Mouse (Mus musculus) limb, embryonic 14.5 days (tissue): ENCODE data around the gene Lmln. TPM values are rescaled to one million over a fixed set of nuclear protein-coding genes. Genes with fewer than 3 reads are reported as not detected.

Experiments used
- ATAC-seq: fragments of 200-750 bp; cut with Nextera tagmentation; 2 replicates; pipeline ENCODE4 v1.8.0; 2017; ENCODE audit warnings: low read depth, moderate number of reproducible peaks, moderate TSS enrichment; ENCODE audit not compliant: low FRiP score
- DNase-seq: peaks from one replicate; pipeline ENCODE4 v3.0.0-alpha.2; 2015; ENCODE audit warnings: low spot score
- H3K27ac ChIP-seq: fragments of 300-500 bp; sonication (generic); replicated peaks from 2 replicates; pipeline ENCODE4 v1.5.1; 2014; ENCODE audit warnings: low read depth, mild to moderate bottlenecking, low read length, moderate library complexity, mixed read lengths
- H3K27me3 ChIP-seq: fragments of 300-500 bp; sonication (generic); 2 replicates; pipeline ENCODE4 v1.6.1; 2014; ENCODE audit warnings: low read length, mixed read lengths; ENCODE audit not compliant: control insufficient read depth, insufficient read depth
- H3K36me3 ChIP-seq: fragments of 300-500 bp; sonication (generic); 2 replicates; pipeline ENCODE4 v1.6.1; 2014; ENCODE audit warnings: mild to moderate bottlenecking, low read length, moderate library complexity, mixed read lengths; ENCODE audit not compliant: control insufficient read depth, insufficient read depth
- H3K4me1 ChIP-seq: fragments of 300-500 bp; sonication (generic); 2 replicates; pipeline ENCODE4 v1.6.1; 2014; ENCODE audit warnings: antibody characterized with exemption, low read length, mixed read lengths; ENCODE audit not compliant: control insufficient read depth, insufficient read depth
- H3K4me2 ChIP-seq: fragments of 300-500 bp; sonication (generic); replicated peaks from 2 replicates; pipeline ENCODE4 v1.6.1; 2014; ENCODE audit warnings: low read depth, mild to moderate bottlenecking, low read length, moderate library complexity; ENCODE audit not compliant: severe bottlenecking
- H3K4me3 ChIP-seq: fragments of 300-500 bp; sonication (generic); replicated peaks from 2 replicates; pipeline ENCODE4 v1.5.1; 2014; ENCODE audit warnings: low read length
- H3K9ac ChIP-seq: fragments of 300-500 bp; sonication (generic); 2 replicates; pipeline ENCODE4 v1.6.1; 2014; ENCODE audit warnings: mild to moderate bottlenecking, low read depth, low read length, moderate library complexity; ENCODE audit not compliant: severe bottlenecking
- H3K9me3 ChIP-seq: fragments of 300-500 bp; sonication (generic); 2 replicates; pipeline ENCODE4 v1.6.1; 2016; ENCODE audit warnings: low read length; ENCODE audit not compliant: control insufficient read depth
- POLR2A ChIP-seq: fragments of 200-500 bp; IDR thresholded peaks from 2 replicates; pipeline ENCODE4 v1.8.0; 2012; ENCODE audit warnings: inconsistent platforms, mild to moderate bottlenecking, moderate library complexity, borderline replicate concordance; ENCODE audit not compliant: insufficient read depth, insufficient read length; ENCODE audit errors: extremely low read depth
- WGBS: fragments of 180-500 bp; shearing (Covaris S2); extraction: QIAGEN DNeasy Blood & Tissue Kit; methylation state at CpG from one replicate; pipeline ENCODE4 v1.1.7; 2014; 5-methylcytosine and 5-hydroxymethylcytosine counted together
- polyA plus RNA-seq, 2 experiments: library from polyadenylated mRNA; depleted of rRNA in 1 of 2; stranded (reverse) in 1 of 2; unstranded in 1 of 2; fragments of >200 nt; fragmentation: Nextera tagmentation in 1 of 2; extraction: Ambion mirVana in 1 of 2; gene quantifications; 2 replicates each; pipeline versions ENCODE4 v1.2.1 to v1.2.3; 2012 to 2014

Lmln gene
- polyA plus RNA-seq, 2 experiments = 1.9 to 3.6 TPM

DNA sequence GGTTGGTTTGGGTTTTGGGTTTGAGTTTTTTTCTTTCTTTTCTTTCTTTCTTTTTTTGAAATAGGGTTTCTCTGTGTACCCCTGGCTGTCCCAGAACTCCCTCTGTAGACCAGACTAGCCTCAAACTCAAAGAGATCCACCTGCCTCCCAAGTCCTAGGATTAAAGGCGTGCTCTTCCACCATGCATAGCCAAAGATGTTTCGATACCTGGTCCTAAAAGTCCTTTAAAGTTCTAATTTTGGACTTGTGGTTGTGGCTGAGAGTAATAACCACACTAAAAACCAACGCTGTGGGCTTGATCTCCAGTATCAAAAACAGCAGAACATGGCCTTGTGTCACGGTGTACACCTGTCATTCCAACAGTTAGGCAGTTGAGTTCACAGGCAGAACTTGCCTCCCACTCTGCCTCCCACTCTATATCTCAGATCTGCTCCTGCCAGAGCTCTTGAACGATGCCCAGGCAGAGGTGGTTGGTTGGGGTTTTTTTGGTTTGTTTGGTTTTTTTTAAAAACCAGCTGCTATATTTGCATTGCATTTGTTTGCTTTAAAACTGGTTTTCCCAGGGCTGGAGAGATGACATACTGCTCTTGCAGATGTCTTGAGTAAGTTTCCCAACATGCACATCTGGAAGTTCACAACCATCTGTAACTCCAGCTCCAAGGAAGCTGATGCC, 44.5 kb upstream of the Lmln start:
- Histone ChIP-seq H3K36me3 (peaks cover 23% of the 10 kb centered on the region), H3K4me2 (no peak overlapping the region), H3K27ac (no peak overlapping the region), H3K27me3 (no peaks in the 10 kb centered on the region), H3K4me3 (no peak overlapping the region), H3K9ac (no peak overlapping the region), H3K9me3 (no peaks in the 10 kb centered on the region), H3K4me1 (no peaks in the 10 kb centered on the region)
- ATAC-seq (no peak), DNase-seq (no peak)
- WGBS = 87% methylated on average over 5 of the region's 5 CpGs
- TF ChIP-seq POLR2A = no peak

DNA sequence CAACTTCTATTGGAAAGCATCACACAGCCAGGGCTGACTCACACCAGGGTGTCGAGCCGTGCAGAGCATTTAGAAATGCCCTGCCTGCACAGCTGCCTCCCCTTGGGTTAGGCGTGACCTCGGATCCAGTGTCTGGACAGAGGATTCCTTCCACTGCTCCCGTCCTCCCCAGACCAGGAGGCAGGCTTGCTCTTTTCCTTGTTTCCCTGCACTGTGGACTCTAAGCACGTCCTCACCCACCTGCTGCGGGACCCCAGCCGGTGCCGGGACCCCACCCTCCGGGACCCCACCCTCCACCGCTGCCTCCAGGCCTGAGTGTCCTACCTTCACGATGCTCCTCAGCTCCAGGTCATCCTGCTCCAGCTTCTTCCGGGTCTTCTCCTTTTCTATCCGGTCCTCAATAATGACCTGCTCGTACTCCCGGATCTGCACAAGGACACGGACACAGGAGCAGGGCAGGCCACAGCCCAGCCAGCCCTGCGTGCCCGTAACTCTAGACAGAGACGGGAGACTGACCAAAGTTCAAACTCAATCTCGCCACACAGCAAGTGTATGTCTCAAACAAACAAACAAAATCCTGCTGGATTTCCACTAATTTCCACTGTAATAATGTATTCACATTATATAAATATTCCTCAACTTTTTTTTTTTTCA, 43.1 kb upstream of the Lmln start:
- H3K4me2 ChIP-seq = no peak overlapping the region
- no peak overlapping the region for H3K4me3 ChIP-seq
- DNase-seq = no peak
- H3K9ac ChIP-seq = no peak overlapping the region
- WGBS = 71% methylated on average over 21 of the region's 21 CpGs
- TF ChIP-seq POLR2A = no peak
- H3K27me3 ChIP-seq = no peaks in the 10 kb centered on the region
- no peak overlapping the region for H3K27ac ChIP-seq
- ATAC-seq = no peak
- peaks cover 9% of the 10 kb centered on the region for H3K36me3 ChIP-seq
- H3K9me3 ChIP-seq = no peaks in the 10 kb centered on the region
- H3K4me1 ChIP-seq = no peaks in the 10 kb centered on the region

DNA sequence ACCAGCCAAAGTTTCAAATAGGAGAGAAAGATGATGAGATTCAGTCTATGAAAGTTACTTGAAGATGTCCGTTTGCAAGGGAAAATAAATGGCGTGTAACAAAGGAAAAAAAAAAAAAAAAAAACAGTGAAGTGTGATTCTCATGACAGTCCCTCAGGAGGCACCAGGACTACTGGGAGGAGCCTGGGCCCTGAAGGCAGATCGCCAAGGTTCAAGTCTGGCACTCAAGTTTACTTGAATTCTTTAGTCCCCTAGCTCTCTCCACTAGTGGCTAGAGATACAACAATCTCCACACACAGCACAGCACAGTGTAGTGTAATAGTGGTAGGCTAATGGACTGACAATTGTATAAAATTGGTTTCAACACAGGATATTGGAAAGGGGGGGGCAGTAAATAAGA, 40.9 kb upstream of the Lmln start:
- no peak for ATAC-seq

DNA sequence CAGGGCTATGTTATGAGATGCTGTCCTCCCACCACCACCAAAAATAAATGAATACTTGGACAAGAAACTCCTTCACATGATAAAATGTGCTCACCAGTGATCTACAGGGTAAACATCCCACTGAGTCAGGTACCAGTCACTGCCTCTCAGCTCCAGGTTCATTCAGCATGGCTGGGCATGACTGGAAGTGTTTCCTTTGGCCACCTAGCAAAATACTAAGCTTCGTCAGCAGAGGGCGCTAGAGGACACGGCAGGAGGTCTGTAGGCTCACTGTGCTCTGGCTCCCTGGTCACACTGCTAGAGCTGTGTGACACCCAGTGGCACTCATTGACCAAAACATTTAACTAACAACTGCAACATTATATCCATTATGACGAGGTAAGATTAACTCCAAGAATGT, 38.6 kb upstream of the Lmln start:
- no peak overlapping the region for H3K4me2 ChIP-seq
- no peak overlapping the region for H3K27ac ChIP-seq
- no peaks in the 10 kb centered on the region for H3K9me3 ChIP-seq
- no peak overlapping the region for H3K9ac ChIP-seq
- no peak overlapping the region for H3K4me3 ChIP-seq
- 5% methylated on average over 4 of the region's 4 CpGs for WGBS
- peak; percentile 75 for DNase-seq
- no peaks in the 10 kb centered on the region for H3K27me3 ChIP-seq
- no peak for TF ChIP-seq POLR2A
- peak; percentile 21; the same call in 1 of the 2 replicates for ATAC-seq
- H3K4me1 ChIP-seq = no peaks in the 10 kb centered on the region
- H3K36me3 ChIP-seq = no peaks in the 10 kb centered on the region

More for the DNA sequence above, 40.9 kb upstream of the Lmln start:
- Histone ChIP-seq H3K9ac (no peak overlapping the region), H3K4me1 (no peaks in the 10 kb centered on the region), H3K4me3 (no peak overlapping the region), H3K4me2 (no peak overlapping the region), H3K27ac (no peak overlapping the region), H3K36me3 (peaks cover 8% of the 10 kb centered on the region; the same call in 1 of the 2 replicates), H3K27me3 (no peaks in the 10 kb centered on the region), H3K9me3 (no peaks in the 10 kb centered on the region)
- no peak for DNase-seq
- TF ChIP-seq POLR2A = no peak
- 69% methylated on average over 3 of the region's 3 CpGs for WGBS

DNA sequence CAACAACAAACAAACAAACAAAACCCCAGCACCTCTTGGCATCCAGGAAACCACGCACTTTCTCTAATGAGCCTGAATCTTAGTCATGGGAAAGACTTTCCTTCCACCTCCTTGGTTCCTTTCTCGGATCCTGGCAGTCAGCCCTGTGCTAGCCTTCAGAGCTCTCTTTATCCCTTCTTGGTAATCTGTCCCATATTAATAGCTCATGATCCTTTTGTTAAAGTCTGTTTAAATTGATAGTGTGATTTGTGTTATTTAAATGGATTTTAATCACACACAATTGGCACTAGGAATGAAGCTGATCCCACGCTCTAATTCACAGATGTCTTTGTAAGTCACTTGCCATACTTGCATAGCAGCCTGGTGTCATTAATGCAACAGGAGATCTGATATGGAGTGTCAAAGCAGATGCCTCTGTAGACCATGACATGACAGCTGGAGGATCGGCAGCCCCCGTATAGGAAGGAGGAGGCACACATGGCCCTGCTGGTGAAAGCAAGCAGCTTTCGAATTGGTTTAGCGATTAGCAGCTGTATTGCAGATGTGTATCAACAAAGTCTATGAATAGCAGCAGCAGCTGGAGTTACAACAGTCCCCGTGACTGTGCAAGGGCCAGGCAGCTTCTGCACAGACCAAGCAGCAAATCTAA, 37.7 kb upstream of the Lmln start:
- 65% methylated on average over 8 of the region's 8 CpGs for WGBS
- no peak overlapping the region for H3K9ac ChIP-seq
- H3K4me3 ChIP-seq = no peak overlapping the region
- no peak for TF ChIP-seq POLR2A
- H3K4me2 ChIP-seq = no peak overlapping the region
- peak; percentile 70 for DNase-seq
- no peaks in the 10 kb centered on the region for H3K4me1 ChIP-seq
- H3K9me3 ChIP-seq = no peaks in the 10 kb centered on the region
- H3K27ac ChIP-seq = no peak overlapping the region
- peak; percentile 44; the same call in 1 of the 2 replicates for ATAC-seq
- no peaks in the 10 kb centered on the region for H3K36me3 ChIP-seq
- H3K27me3 ChIP-seq = no peaks in the 10 kb centered on the region
